ENCODE assay signal across 28 mouse cellular contexts in the genomic region with DNA sequence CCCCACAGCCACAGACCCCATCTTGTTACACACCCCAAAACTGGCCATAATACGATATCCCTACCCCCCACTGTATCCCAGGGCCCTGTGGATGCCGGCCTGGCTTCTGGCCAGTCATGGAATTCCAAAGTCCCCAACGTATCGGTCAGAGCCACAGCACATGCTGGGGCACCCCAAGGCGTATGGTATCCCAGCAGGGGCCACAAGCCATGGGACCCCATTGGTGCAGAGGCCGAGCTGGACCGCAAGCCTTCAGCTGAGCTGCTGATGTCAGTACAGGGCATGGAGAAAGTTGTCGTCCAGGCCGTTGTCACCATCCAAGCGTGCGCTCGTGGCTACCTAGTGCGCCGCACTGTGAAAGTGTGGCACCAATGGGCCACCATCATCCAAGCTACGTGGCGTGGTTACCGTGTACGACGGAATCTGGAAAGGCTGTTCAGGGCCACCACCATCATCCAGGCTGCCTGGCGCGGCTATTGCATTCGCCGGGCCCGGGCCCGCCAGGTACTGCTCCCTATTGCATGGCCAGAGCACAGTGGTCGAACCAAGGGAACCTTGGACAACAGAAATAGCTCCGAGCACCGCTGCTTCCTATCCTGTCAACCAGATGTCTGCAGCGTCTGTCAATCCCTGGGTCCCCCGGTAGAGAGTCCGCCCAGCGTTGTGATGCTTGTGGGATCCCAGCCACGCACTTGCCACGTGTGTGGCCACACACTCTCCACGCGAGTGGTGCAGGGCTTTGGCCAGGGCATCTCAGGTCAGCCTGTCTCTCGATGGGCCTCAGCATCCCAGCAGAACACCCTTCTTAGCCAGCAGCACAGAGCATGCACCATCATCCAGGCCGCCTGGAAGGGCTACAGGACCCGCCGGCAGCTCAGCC. TPM values are rescaled to one million over a fixed set of nuclear protein-coding genes. Genes with fewer than 3 reads are reported as not detected.
DNase-seq lines count a peak whose midpoint lies in the region; ATAC-seq and TF ChIP-seq lines count a peak whose summit lies in the region.
"Had no signal": no experiment of that assay in that cellular context is flagged by ENCODE, and none has a peak within 500 bp of the region (broad histone marks: within the 10 kb centered on the region; RNA-seq: fewer than 3 reads in every experiment).

No protein-coding gene starts in this region.

- TF ChIP-seq EP300 in ES-Bruce4 (IDR thresholded peaks at IDR 0.05; ENCODE audit: insufficient read depth, low read depth, low read length), result no peak

- no peak overlapping the region for H3K9ac ChIP-seq in kidney, embryonic 15.5 days
- peak overlapping the region; percentile 8; the same call in 1 of the 2 replicates for H3K9ac ChIP-seq in ES-Bruce4 (ENCODE audit: low read depth, poor library complexity, severe bottlenecking)
- no peak overlapping the region for H3K9ac ChIP-seq in intestine, embryonic 15.5 days
- H3K9ac ChIP-seq: embryonic facial prominence, embryonic 12.5 days; forebrain, embryonic 12.5 days; heart, embryonic 15.5 days; hindbrain, embryonic 15.5 days; liver, embryonic 14.5 days; lung, embryonic 15.5 days; midbrain, embryonic 13.5 days had no signal

- DNase-seq in cerebellum, postnatal 10 days, result peak; percentile 10 to 18
- no peak for DNase-seq in cerebellum, adult 8-10 months
- DNase-seq in kidney, postnatal 14 days, result peak; percentile 4
- peak; percentile 33 for DNase-seq in WW6 (ENCODE audit: low read depth, low spot score)
- DNase-seq in heart, adult 8-10 months (ENCODE audit: low spot score), result no peak
- DNase-seq: adrenal gland, adult 8-10 months; heart, adult 2 months; heart, postnatal 4 days; kidney, adult 9 months; lung, postnatal 36 days; thymus, adult 2 months had no signal

- no peak overlapping the region for H3K4me2 ChIP-seq in kidney, embryonic 15.5 days
- H3K4me2 ChIP-seq in intestine, embryonic 15.5 days (replicated peaks), result no peak overlapping the region
- H3K4me2 ChIP-seq: embryonic facial prominence, embryonic 12.5 days; forebrain, embryonic 12.5 days; heart, embryonic 15.5 days; hindbrain, embryonic 15.5 days; lung, embryonic 15.5 days; midbrain, embryonic 13.5 days had no signal

- 0 out of 2 replicates have a peak, but pooled peaks cover 3% of the 10 kb centered on the region for H3K27me3 ChIP-seq in kidney, embryonic 15.5 days
- H3K27me3 ChIP-seq in ES-Bruce4 (ENCODE audit: control insufficient read depth, insufficient read depth, low read length, poor library complexity, severe bottlenecking), result no peaks in the 10 kb centered on the region
- H3K27me3 ChIP-seq in intestine, embryonic 15.5 days (replicated peaks), result no peaks in the 10 kb centered on the region
- H3K27me3 ChIP-seq: hindbrain, embryonic 15.5 days; lung, embryonic 15.5 days had no signal

- no peaks in the 10 kb centered on the region for H3K36me3 ChIP-seq in kidney, embryonic 15.5 days
- no peaks in the 10 kb centered on the region for H3K36me3 ChIP-seq in ES-Bruce4 (ENCODE audit: control insufficient read depth, insufficient read depth, low read length, poor library complexity, severe bottlenecking)
- no peaks in the 10 kb centered on the region for H3K36me3 ChIP-seq in intestine, embryonic 15.5 days
- H3K36me3 ChIP-seq: embryonic facial prominence, embryonic 12.5 days; forebrain, embryonic 12.5 days; heart, embryonic 15.5 days; hindbrain, embryonic 15.5 days; lung, embryonic 15.5 days; midbrain, embryonic 13.5 days had no signal

- peaks cover 19% of the 10 kb centered on the region; the same call in 1 of the 2 replicates for H3K4me1 ChIP-seq in kidney, embryonic 15.5 days
- no peaks in the 10 kb centered on the region for H3K4me1 ChIP-seq in ES-Bruce4 (ENCODE audit: control insufficient read depth, insufficient read depth, low read length)
- no peaks in the 10 kb centered on the region; the same call in 1 of the 2 replicates for H3K4me1 ChIP-seq in intestine, embryonic 15.5 days (replicated peaks)
- H3K4me1 ChIP-seq: embryonic facial prominence, embryonic 12.5 days; forebrain, embryonic 12.5 days; heart, embryonic 15.5 days; hindbrain, embryonic 15.5 days; midbrain, embryonic 13.5 days had no signal

- TF ChIP-seq POLR2A in ES-Bruce4 (IDR thresholded peaks at IDR 0.05; ENCODE audit: insufficient read depth, low read length), result no peak

- H3K9me3 ChIP-seq in kidney, embryonic 15.5 days (replicated peaks), result no peaks in the 10 kb centered on the region
- no peaks in the 10 kb centered on the region for H3K9me3 ChIP-seq in ES-Bruce4 (replicated peaks; ENCODE audit: control insufficient read depth, insufficient read depth, low read length, poor library complexity, severe bottlenecking)
- no peaks in the 10 kb centered on the region for H3K9me3 ChIP-seq in intestine, embryonic 15.5 days
- H3K9me3 ChIP-seq: embryonic facial prominence, embryonic 12.5 days; forebrain, embryonic 12.5 days; heart, embryonic 15.5 days; hindbrain, embryonic 15.5 days; lung, embryonic 15.5 days; megakaryocyte, embryonic 14.5 days; midbrain, embryonic 13.5 days had no signal

- H3K4me3 ChIP-seq in kidney, embryonic 15.5 days (replicated peaks), result no peak overlapping the region
- peak overlapping the region; percentile 17 for H3K4me3 ChIP-seq in ES-Bruce4 (ENCODE audit: low read depth, low read length)
- no peak overlapping the region for H3K4me3 ChIP-seq in intestine, embryonic 15.5 days (replicated peaks)
- H3K4me3 ChIP-seq: embryonic facial prominence, embryonic 12.5 days; forebrain, embryonic 12.5 days; heart, adult 2 months; heart, embryonic 15.5 days; hindbrain, embryonic 15.5 days; left cerebral cortex, adult 2 months; lung, embryonic 15.5 days; megakaryocyte, embryonic 14.5 days; midbrain, embryonic 13.5 days had no signal

- 88% methylated on average over 40 of the region's 40 CpGs for WGBS in kidney, embryonic 15.5 days
- WGBS in intestine, embryonic 15.5 days, result 83% methylated on average over 40 of the region's 40 CpGs

- no peak for ATAC-seq in kidney, embryonic 15.5 days (replicated peaks; ENCODE audit: low FRiP score)
- ATAC-seq in intestine, embryonic 15.5 days, result no peak
- ATAC-seq: midbrain, embryonic 13.5 days had no signal

- no peak overlapping the region for H3K27ac ChIP-seq in kidney, embryonic 15.5 days
- H3K27ac ChIP-seq in ES-Bruce4 (ENCODE audit: insufficient read depth, low read length), result no peak overlapping the region
- H3K27ac ChIP-seq in intestine, embryonic 15.5 days, result no peak overlapping the region
- H3K27ac ChIP-seq: embryonic facial prominence, embryonic 12.5 days; forebrain, embryonic 12.5 days; heart, adult 2 months; heart, embryonic 15.5 days; hindbrain, embryonic 15.5 days; left cerebral cortex, adult 2 months; liver, embryonic 14.5 days; lung, embryonic 15.5 days; midbrain, embryonic 13.5 days had no signal

- TF ChIP-seq CTCF in ES-Bruce4 (IDR thresholded peaks at IDR 0.05; ENCODE audit: low read depth, low read length), result no peak

RNA-seq across cellular contexts. Expression of a gene that starts 1.6 kb away (rescaled TPM):
- 0.55 and 0.83 TPM in 2 replicates for polyA plus RNA-seq in kidney, embryonic 15.5 days (2015; fragmentation: Nextera tagmentation; extraction: Ambion mirVana)
- polyA plus RNA-seq in ES-Bruce4 (2011; ENCODE audit: insufficient read depth, insufficient read length, low read depth, missing spikeins), result 0.99 and 2.5 TPM in 2 replicates
- polyA plus RNA-seq in intestine, embryonic 15.5 days (2015; fragmentation: Nextera tagmentation; extraction: Ambion mirVana), result 2.1 and 2.5 TPM in 2 replicates
- total RNA-seq in heart, adult 8-10 months (2022), result not detected
- total RNA-seq: adrenal gland, adult 8-10 months; gastrocnemius, adult 18-20 months; heart, adult 2 months; heart, postnatal 4 days; left cerebral cortex, adult 2 months; left cerebral cortex, postnatal 36 days had no signal
- polyA plus RNA-seq: embryonic facial prominence, embryonic 12.5 days; forebrain, embryonic 12.5 days; heart, adult 2 months; heart, embryonic 15.5 days; hindbrain, embryonic 15.5 days; limb, embryonic 14.5 days; lung, embryonic 15.5 days; midbrain, embryonic 13.5 days; neural tube, embryonic 11.5 days had no signal

RNA-seq across cellular contexts. Expression of a gene that starts 6.8 kb away (rescaled TPM):
- 7.6 and 9.4 TPM in 2 replicates for polyA plus RNA-seq in kidney, embryonic 15.5 days (2015; fragmentation: Nextera tagmentation; extraction: Ambion mirVana)
- 1.9 and 2.3 TPM in 2 replicates for polyA plus RNA-seq in ES-Bruce4 (2011; ENCODE audit: insufficient read depth, insufficient read length, low read depth, missing spikeins)
- 0.21 and 0.53 TPM in 2 replicates for polyA plus RNA-seq in intestine, embryonic 15.5 days (2015; fragmentation: Nextera tagmentation; extraction: Ambion mirVana)
- total RNA-seq in heart, adult 8-10 months (2022), result 1 to 10 TPM; 1.8 to 3.7 (median 2.4) TPM

RNA-seq across cellular contexts. Expression of a gene that starts 13.5 kb away (rescaled TPM):
- polyA plus RNA-seq in kidney, embryonic 15.5 days (2015; fragmentation: Nextera tagmentation; extraction: Ambion mirVana), result 0.03 and 0.09 TPM in 2 replicates
- polyA plus RNA-seq in ES-Bruce4 (2011; ENCODE audit: insufficient read depth, insufficient read length, low read depth, missing spikeins), result not detected in 2 replicates
- polyA plus RNA-seq in intestine, embryonic 15.5 days (2015; fragmentation: Nextera tagmentation; extraction: Ambion mirVana), result not detected in 2 replicates
- under 1 TPM in 1 of 4 experiments, not detected in 3; 0.06 TPM for total RNA-seq in heart, adult 8-10 months (2022)
- total RNA-seq: CH12.LX; gastrocnemius, adult 18-20 months; heart, adult 2 months had no signal
- polyA plus RNA-seq: embryonic facial prominence, embryonic 12.5 days; liver, embryonic 14.5 days; neural tube, embryonic 11.5 days had no signal

RNA-seq across cellular contexts. Expression of a gene that starts 18.0 kb away (rescaled TPM):
- polyA plus RNA-seq in kidney, embryonic 15.5 days (2015; fragmentation: Nextera tagmentation; extraction: Ambion mirVana), result 59.9 and 68.1 TPM in 2 replicates
- polyA plus RNA-seq in ES-Bruce4 (2011; ENCODE audit: insufficient read depth, insufficient read length, low read depth, missing spikeins), result 56.6 and 66.4 TPM in 2 replicates
- polyA plus RNA-seq in intestine, embryonic 15.5 days (2015; fragmentation: Nextera tagmentation; extraction: Ambion mirVana), result 83.7 and 88.8 TPM in 2 replicates
- 100 to 1,000 TPM in 3 of 4 experiments, 10 to 100 TPM in 1; 84.2 to 134 (median 114) TPM for total RNA-seq in heart, adult 8-10 months (2022)

RNA-seq across cellular contexts. Expression of a gene that starts 37.7 kb away (rescaled TPM):
- 15.5 and 18.6 TPM in 2 replicates for polyA plus RNA-seq in kidney, embryonic 15.5 days (2015; fragmentation: Nextera tagmentation; extraction: Ambion mirVana)
- polyA plus RNA-seq in ES-Bruce4 (2011; ENCODE audit: insufficient read depth, insufficient read length, low read depth, missing spikeins), result 6.2 and 6.3 TPM in 2 replicates
- 24.0 and 26.0 TPM in 2 replicates for polyA plus RNA-seq in intestine, embryonic 15.5 days (2015; fragmentation: Nextera tagmentation; extraction: Ambion mirVana)
- total RNA-seq in heart, adult 8-10 months (2022), result 10 to 100 TPM; 46.3 to 60.7 (median 50.6) TPM

Comparison
In these comparisons a context has a peak if more than half of its experiments do, and no peak if none do; other contexts are left out.
1. DNase-seq: peak in cerebellum, postnatal 10 days (2 of 2), kidney, postnatal 14 days (single experiment) and WW6 (single experiment); none in cerebellum, adult 8-10 months (single experiment) and heart, adult 8-10 months (single experiment).